Mouse (Mus musculus) stomach, embryonic 16.5 days (tissue): ENCODE data around the gene Foxo1. TPM values are rescaled to one million over a fixed set of nuclear protein-coding genes. Genes with fewer than 3 reads are reported as not detected.

Experiments
- ATAC-seq: fragments of 200-750 bp; cut with Nextera tagmentation; 2 replicates; pipeline ENCODE4 v1.8.0; 2017; ENCODE audit warnings: moderate number of reproducible peaks, moderate TSS enrichment; ENCODE audit not compliant: insufficient read depth, low FRiP score
- H3K27ac ChIP-seq: fragments of 300-500 bp; sonication (generic); 2 replicates; pipeline ENCODE4 v1.5.1; 2014; ENCODE audit warnings: low read length
- H3K27me3 ChIP-seq: fragments of 300-500 bp; sonication (generic); 2 replicates; pipeline ENCODE4 v1.6.1; 2014; ENCODE audit warnings: low read length, control low read depth, mixed read lengths; ENCODE audit not compliant: control insufficient read depth, insufficient read depth
- H3K36me3 ChIP-seq: fragments of 300-500 bp; sonication (generic); 2 replicates; pipeline ENCODE4 v1.6.1; 2014; ENCODE audit warnings: low read length; ENCODE audit not compliant: control insufficient read depth, insufficient read depth
- H3K4me1 ChIP-seq: fragments of 300-500 bp; sonication (generic); 2 replicates; pipeline ENCODE4 v1.6.1; 2014; ENCODE audit warnings: low read length, control low read depth, mixed read lengths; ENCODE audit not compliant: control insufficient read depth, insufficient read depth
- H3K4me2 ChIP-seq: fragments of 300-500 bp; sonication (generic); 2 replicates; pipeline ENCODE4 v1.6.1; 2014; ENCODE audit warnings: low read depth, low read length, mixed read lengths
- H3K4me3 ChIP-seq: fragments of 300-500 bp; sonication (generic); replicated peaks from 2 replicates; pipeline ENCODE4 v1.5.1; 2014; ENCODE audit warnings: mild to moderate bottlenecking, low read length
- H3K9ac ChIP-seq: fragments of 300-500 bp; sonication (generic); 2 replicates; pipeline ENCODE4 v1.6.1; 2014; ENCODE audit warnings: low read length
- H3K9me3 ChIP-seq: fragments of 300-500 bp; sonication (generic); replicated peaks from 2 replicates; pipeline ENCODE4 v1.6.1; 2016; ENCODE audit warnings: low read length, control low read depth; ENCODE audit not compliant: control insufficient read depth
- WGBS: fragments of 180-500 bp; shearing (Covaris S2); extraction: QIAGEN DNeasy Blood & Tissue Kit; methylation state at CpG from one replicate; pipeline ENCODE4 v1.1.7; 2014; 5-methylcytosine and 5-hydroxymethylcytosine counted together
- polyA plus RNA-seq: library from polyadenylated mRNA; unstranded; fragments of >200 nt; fragmentation: Nextera tagmentation; extraction: Ambion mirVana; gene quantifications from 2 replicates; pipeline ENCODE4 v1.2.1, GENCODE M21; 2015

Gene Foxo1
- polyA plus RNA-seq, 1 experiment from 2014 or later = 5.1 TPM

DNA sequence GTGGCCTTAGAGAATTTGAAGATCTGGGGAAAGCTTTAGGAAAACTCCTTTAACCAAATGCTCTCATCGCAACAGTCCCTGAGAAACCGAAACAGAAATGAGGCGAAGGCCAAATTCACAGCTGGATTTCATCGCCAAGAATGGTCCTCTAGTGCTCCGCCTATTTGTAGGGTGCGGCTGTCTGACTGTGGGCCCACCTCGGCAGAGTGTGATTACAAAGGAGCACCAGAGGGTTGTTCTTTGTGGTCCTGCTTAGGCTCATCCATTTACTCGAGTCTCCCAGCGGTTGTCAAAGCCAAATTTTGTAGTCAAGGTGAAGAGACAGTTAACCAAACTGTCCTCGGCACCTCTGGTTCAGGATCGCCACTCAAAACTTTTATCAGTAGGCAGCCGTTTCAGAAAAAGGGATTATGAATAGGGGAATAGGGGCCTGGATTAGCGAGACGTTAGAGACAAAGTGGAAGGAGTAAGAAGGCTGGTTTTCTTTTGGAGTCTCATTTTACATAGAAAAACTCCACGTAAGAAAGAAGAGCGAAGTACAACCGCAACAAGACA is 1.5 kb upstream of the Foxo1 start:
- 10% methylated on average over 17 of the region's 17 CpGs for WGBS
- ATAC-seq = no peak

DNA sequence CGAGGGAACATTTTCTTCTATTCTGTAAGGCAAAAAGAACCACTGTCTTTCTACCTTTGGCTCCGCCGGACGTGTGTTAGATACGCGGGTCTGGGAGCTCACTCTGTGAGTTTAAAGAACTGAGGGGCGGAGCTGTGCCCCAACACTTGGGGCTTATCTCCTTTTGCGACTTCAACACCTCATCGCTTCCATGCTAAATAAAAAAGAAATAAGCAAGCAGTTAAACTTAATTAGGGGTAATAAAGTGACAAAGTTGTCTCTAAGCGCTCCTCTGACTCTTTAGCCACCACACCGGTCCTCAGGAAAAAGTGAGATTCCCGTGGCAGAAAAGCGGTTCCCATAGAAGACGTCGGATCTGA is 864 bp upstream of the Foxo1 start:
- no peak for ATAC-seq
- Histone ChIP-seq H3K4me1 (peaks cover 13% of the 10 kb centered on the region), H3K4me2 (peak overlapping the region; percentile 98), H3K9ac (peak overlapping the region; percentile 81), H3K27ac (peak overlapping the region; percentile 2; the same call in 1 of the 2 replicates), H3K36me3 (no peaks in the 10 kb centered on the region), H3K4me3 (peak overlapping the region; percentile 87), H3K27me3 (no peaks in the 10 kb centered on the region), H3K9me3 (no peaks in the 10 kb centered on the region)
- 2% methylated on average over 15 of the region's 15 CpGs for WGBS

More for the DNA sequence above, 1.5 kb upstream of the Foxo1 start:
- H3K9ac ChIP-seq = no peak overlapping the region
- no peaks in the 10 kb centered on the region for H3K9me3 ChIP-seq
- no peaks in the 10 kb centered on the region for H3K36me3 ChIP-seq
- H3K27ac ChIP-seq = no peak overlapping the region
- peak overlapping the region; percentile 87 for H3K4me3 ChIP-seq
- H3K27me3 ChIP-seq = no peaks in the 10 kb centered on the region
- peaks cover 10% of the 10 kb centered on the region for H3K4me1 ChIP-seq
- H3K4me2 ChIP-seq = peak overlapping the region; percentile 98

DNA sequence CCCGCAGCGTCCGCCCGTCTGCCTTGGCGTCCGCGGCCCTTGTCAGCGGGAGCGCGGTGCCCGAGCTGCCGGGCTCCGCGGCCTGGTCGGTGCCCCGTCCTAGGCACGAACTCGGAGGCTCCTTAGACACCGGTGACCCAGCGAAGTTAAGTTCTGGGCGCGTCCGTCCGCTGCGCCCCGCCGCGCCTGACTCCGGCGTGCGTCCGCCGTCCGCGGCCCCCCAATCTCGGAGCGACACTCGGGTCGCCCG is 276 bp downstream of the Foxo1 start:
- Histone ChIP-seq H3K27me3 (no peaks in the 10 kb centered on the region), H3K9me3 (no peaks in the 10 kb centered on the region), H3K27ac (peak overlapping the region; percentile 94), H3K4me2 (peak overlapping the region; percentile 98), H3K4me3 (peak overlapping the region; percentile 87), H3K4me1 (peaks cover 13% of the 10 kb centered on the region), H3K9ac (peak overlapping the region; percentile 92), H3K36me3 (no peaks in the 10 kb centered on the region)
- 0% methylated on average over 38 of the region's 40 CpGs for WGBS
- ATAC-seq = no peak

DNA sequence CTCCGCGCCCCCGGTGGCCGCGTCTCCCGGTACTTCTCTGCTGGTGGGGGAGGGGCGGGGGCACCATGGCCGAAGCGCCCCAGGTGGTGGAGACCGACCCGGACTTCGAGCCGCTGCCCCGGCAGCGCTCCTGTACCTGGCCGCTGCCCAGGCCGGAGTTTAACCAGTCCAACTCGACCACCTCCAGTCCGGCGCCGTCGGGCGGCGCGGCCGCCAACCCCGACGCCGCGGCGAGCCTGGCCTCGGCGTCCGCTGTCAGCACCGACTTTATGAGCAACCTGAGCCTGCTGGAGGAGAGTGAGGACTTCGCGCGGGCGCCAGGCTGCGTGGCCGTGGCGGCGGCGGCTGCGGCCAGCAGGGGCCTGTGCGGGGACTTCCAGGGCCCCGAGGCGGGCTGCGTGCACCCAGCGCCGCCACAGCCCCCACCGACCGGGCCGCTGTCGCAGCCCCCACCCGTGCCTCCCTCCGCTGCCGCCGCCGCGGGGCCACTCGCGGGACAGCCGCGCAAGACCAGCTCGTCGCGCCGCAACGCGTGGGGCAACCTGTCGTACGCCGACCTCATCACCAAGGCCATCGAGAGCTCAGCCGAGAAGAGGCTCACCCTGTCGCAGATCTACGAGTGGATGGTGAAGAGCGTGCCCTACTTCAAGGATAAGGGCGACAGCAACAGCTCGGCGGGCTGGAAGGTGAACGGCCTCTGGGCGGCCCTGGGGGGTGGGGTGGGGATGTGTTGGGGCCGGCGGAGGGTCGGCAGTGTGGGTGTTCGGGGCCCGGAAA is 789 bp downstream of the Foxo1 start:
- ATAC-seq = 0 out of 2 replicates have a peak, but pooled peaks have one; percentile 3
- Histone ChIP-seq H3K9me3 (no peaks in the 10 kb centered on the region), H3K27me3 (no peaks in the 10 kb centered on the region), H3K4me1 (peaks cover 13% of the 10 kb centered on the region), H3K9ac (peak overlapping the region; percentile 92), H3K4me3 (peak overlapping the region; percentile 87), H3K4me2 (peak overlapping the region; percentile 98), H3K36me3 (no peaks in the 10 kb centered on the region), H3K27ac (peak overlapping the region; percentile 94)
- WGBS = under 1% methylated on average over 85 of the region's 89 CpGs

DNA sequence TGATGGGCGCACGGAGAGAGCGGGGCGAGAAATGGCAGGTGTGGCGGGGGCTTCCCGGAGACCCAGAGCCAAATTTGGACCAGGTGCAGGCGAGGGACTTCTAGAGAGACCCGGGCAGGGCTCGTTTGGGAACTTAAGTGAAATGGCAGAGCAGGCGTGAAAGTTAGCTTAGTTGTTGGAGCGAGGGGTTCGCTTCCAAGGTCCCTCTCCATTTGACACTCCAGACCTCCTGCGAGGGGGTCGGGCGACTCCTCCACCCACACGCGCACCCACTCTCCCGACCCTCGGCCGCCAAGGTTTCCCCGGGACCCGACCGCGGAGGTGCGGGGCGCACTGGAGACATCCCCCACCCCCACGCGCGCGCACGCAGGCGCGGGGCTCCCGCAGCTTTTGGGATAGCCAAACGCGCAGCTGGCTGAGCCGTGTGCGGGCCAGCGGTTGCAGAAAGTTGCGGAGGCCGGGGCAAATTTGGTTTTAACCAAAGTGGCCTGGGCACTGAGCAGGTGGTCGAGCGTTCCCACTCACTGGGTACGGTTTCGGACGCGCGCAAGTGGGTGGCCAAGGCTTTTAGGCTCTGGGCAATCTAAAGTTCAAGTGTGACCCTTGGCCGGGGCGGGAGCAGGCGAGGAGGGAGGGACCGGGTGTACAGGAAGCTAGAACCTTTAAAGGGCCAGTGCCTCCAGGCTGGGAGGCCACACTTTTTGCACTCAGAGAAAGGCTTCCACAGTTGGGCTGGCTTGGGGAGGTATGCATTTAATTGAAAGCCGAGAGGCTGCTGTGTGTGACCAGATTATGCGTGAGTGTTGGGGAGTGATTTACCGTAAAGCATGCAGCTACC is 1.6 kb downstream of the Foxo1 start:
- Histone ChIP-seq H3K36me3 (no peaks in the 10 kb centered on the region), H3K4me3 (peak overlapping the region; percentile 87), H3K4me2 (peak overlapping the region; percentile 98), H3K27me3 (no peaks in the 10 kb centered on the region), H3K9ac (peak overlapping the region; percentile 92), H3K27ac (peak overlapping the region; percentile 94), H3K4me1 (peaks cover 13% of the 10 kb centered on the region), H3K9me3 (no peaks in the 10 kb centered on the region)
- WGBS = under 1% methylated on average over 55 of the region's 55 CpGs
- peak; percentile 53; the same call in 1 of the 2 replicates for ATAC-seq

DNA sequence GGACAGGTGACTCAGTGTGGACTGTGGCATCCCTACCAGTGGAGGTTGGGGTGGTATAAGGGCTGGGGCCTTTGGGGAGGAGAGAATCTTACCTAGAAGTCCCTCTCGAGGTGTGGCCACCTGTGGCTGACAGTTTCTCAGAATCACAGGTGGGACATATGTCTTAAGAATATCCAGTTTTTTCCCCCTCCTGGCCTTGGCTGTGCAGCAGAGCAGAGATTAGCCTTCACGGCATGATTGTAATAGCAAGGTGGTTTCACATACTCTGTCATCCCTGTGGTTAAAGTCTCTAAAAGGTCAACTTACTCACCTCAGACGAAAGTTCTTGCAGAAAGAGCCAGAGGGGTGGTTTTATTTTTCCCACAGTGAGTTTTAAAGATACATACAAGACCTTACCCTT is 2.4 kb downstream of the Foxo1 start:
- Histone ChIP-seq H3K9me3 (no peaks in the 10 kb centered on the region), H3K27ac (0 out of 2 replicates have a peak overlapping the region, but pooled peaks have one; percentile 2), H3K4me2 (peak overlapping the region; percentile 98), H3K4me3 (peak overlapping the region; percentile 87), H3K36me3 (no peaks in the 10 kb centered on the region), H3K9ac (peak overlapping the region; percentile 92), H3K27me3 (no peaks in the 10 kb centered on the region), H3K4me1 (peaks cover 13% of the 10 kb centered on the region)
- WGBS = 16% methylated on average over 3 of the region's 3 CpGs
- ATAC-seq = no peak

DNA sequence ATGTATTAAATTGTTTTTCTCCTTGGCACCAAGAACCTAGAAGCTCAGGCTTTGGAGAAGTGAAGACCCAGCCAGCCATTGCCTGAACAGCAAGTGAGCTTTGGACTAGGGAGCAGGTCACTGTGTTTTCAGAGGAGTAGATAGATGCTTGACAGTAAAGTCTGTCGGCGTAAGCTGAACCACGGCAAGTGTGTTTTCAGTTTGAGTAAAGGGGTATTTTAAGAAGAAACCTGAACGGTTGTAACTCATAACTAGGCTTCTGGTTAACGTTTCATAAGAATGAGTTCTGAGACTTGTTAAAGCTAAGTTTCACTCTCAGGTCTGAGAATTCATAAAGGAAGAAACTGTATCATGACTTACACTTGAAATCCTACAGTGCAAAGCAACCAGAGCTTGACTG is 3.2 kb downstream of the Foxo1 start:
- Histone ChIP-seq H3K9me3 (no peaks in the 10 kb centered on the region), H3K9ac (no peak overlapping the region), H3K36me3 (no peaks in the 10 kb centered on the region), H3K27me3 (no peaks in the 10 kb centered on the region), H3K27ac (no peak overlapping the region), H3K4me3 (no peak overlapping the region; the same call in 1 of the 2 replicates), H3K4me2 (peak overlapping the region; percentile 8; the same call in 1 of the 2 replicates), H3K4me1 (peaks cover 13% of the 10 kb centered on the region)
- 66% methylated on average over 5 of the region's 5 CpGs for WGBS
- no peak for ATAC-seq

DNA sequence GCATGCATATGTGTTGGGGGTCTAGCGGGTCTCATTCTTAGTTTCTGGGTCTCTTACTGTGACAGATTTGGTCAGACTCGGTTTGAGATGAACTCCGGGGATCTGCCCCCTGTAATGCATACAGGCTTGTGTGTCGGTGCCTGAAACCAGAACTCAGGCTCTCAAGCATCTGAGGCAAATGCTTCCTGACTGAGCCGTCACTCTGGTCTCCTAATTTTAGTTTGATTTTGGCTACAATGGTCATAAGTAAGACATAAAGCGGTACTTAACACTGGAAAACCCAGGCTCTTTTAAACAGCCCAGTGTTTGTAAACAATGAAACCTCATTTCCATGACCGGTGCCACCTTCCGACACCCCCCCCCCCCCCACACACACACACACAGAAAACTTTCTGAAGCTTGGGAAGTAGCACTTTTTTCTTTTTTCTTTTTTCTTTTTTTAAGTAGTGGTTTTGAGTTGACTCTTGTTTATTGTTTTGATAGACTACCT is 4.3 kb downstream of the Foxo1 start:
- Histone ChIP-seq H3K4me3 (no peak overlapping the region; the same call in 1 of the 2 replicates), H3K27ac (no peak overlapping the region), H3K27me3 (no peaks in the 10 kb centered on the region), H3K4me2 (0 out of 2 replicates have a peak overlapping the region, but pooled peaks have one; percentile 8), H3K9ac (no peak overlapping the region), H3K36me3 (no peaks in the 10 kb centered on the region), H3K9me3 (no peaks in the 10 kb centered on the region), H3K4me1 (peaks cover 13% of the 10 kb centered on the region)
- 59% methylated on average over 8 of the region's 8 CpGs for WGBS
- no peak for ATAC-seq

DNA sequence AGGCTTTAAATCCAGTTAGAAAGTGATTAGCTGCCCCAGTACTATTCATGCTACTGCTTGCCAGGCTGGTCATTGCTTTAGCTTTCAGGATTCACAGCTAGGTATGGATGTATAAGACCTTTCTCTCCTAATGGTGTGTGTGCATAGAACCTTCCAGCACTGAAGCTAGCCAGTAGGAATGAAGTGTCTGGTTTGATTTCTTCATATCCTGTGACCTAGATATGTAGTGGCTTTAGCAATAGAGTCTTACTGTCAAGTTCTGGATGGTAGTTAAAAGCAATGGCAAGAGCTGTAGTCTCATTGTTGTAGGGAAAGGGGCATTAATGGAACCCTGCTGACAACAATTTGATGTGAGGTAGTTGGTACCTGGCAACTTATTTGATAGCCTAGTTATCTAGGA is 6.3 kb downstream of the Foxo1 start:
- Histone ChIP-seq H3K4me2 (no peak overlapping the region), H3K9me3 (no peaks in the 10 kb centered on the region), H3K4me1 (peaks cover 13% of the 10 kb centered on the region), H3K9ac (no peak overlapping the region), H3K27ac (no peak overlapping the region), H3K36me3 (no peaks in the 10 kb centered on the region), H3K27me3 (no peaks in the 10 kb centered on the region), H3K4me3 (no peak overlapping the region)
- ATAC-seq = no peak
